Mouse (Mus musculus): ENCODE measurements around the gene Ublcp1. TPM values are rescaled to one million over a fixed set of nuclear protein-coding genes. Genes with fewer than 3 reads are reported as not detected.
"Not testable (repeated sequence)": the region's sequence is repeated elsewhere in the genome, so short reads cannot be mapped to it uniquely, and the experiment has no call there.

Ublcp1 gene
- polyA plus RNA-seq, 1 experiment from 2014 or later, result 78.4 TPM

DNA sequence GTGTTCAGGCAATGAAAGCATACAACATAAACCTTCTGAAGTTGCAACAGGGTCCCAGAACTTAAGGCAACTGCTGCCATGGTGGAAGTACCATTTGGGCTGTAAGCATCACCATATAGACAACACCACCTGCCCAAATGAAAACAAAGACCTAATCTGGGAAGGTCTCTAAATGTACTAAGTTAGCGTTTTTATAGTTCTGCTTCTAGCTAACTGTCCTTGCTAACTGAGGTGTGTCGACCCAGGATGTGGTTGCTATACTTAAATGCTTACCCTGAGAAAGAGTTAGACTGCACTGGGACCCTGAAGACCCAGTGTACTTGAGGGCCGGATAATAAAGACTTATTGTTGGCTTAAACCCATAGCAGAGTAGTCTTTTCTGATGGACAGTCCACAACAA, 5.2 kb upstream of the Ublcp1 start:
- Histone ChIP-seq H3K36me3 (ENCODE audit: control insufficient read depth, insufficient read depth, low read length) (no peaks in the 10 kb centered on the region), H3K27ac (ENCODE audit: low read depth, low read length) (no peak overlapping the region), H3K9me3 (ENCODE audit: control insufficient read depth, low read length) (no peaks in the 10 kb centered on the region), H3K9ac (ENCODE audit: low read depth, low read length) (no peak overlapping the region), H3K4me3 (ENCODE audit: low read length) (no peak overlapping the region), H3K4me1 (ENCODE audit: control insufficient read depth, insufficient read depth, low read length) (peaks cover 3% of the 10 kb centered on the region; the same call in 1 of the 2 replicates), H3K4me2 (replicated peaks; ENCODE audit: low read depth, low read length) (no peak overlapping the region), H3K27me3 (ENCODE audit: control insufficient read depth, insufficient read depth, low read length) (no peaks in the 10 kb centered on the region)
- ATAC-seq (ENCODE audit: low FRiP score, low TSS enrichment), result no peak
- 63% methylated on average over 3 of the region's 3 CpGs for WGBS

DNA sequence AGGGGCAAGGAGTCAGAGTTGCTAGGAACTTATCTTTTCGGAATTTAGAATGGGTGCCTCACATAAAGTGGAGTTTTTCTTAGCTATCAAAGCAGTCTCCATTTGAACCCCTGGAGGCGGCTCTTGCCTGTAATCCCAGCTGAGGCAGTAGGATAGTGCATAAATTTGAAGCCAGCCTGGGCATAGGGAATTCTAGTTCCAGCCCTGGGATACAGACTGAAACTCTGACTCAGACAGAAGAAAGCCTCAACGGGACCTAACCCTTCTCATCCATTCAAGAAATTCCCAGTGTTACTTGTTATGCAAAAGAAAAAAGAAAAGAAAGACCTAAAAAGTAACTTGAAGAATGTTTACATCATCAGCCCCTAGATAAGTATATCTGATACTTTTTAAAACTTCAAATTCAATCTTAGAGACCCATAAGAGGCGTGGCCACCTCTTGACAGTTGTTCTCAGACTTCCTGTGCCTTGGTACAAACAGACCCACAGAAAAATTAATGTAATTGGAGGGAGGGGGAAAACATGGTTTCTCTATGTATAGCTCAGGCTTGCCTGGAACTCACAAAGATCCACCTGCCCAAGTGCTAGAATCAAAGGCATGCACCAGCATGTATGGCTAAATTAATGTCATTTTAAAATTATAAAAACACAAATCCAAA, 1.2 kb upstream of the Ublcp1 start:
- H3K27me3 ChIP-seq (ENCODE audit: control insufficient read depth, insufficient read depth, low read length), result no peaks in the 10 kb centered on the region
- 16% methylated on average over 4 of the region's 4 CpGs for WGBS

DNA sequence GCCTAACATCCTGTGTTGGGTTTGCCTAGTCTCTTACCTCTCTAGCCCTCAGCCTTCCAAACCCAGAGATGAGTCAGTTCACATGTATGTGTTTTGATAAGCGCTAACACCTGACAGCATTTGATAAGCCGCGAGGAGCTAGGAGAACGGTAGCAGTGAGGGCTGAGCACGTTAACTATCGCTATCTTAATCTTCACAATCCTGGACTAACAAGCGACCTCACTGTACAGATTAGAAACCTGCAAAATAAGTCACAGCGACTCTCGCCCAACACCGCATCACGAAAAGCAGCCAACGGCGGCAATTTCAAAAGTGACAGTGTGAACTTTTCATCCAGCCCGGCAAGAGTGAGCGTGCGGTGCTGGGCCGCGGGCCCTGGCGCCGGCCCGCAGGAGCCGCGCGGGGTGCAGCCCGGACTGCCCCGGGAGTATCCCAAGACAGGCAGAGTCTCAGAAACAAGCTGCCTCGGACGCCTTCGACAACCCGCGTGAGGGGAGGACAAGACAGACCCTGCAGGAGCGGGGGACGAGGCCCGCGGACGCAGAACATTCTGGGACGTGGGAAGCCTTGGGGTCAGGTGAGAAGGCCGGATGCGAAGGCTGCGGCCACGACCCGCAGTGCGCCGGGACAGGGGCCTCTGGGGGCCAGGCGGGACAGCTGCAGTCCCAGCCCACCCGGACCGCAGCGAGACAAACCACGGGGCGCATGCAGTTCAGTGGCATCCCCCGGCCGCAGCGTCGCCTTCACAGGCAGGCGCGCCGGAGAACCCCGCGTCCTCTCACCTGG, 459 bp downstream of the Ublcp1 start:
- Histone ChIP-seq H3K27ac (ENCODE audit: low read depth, low read length) (peak overlapping the region; percentile 84), H3K4me2 (replicated peaks; ENCODE audit: low read depth, low read length) (peak overlapping the region; percentile 58), H3K9ac (ENCODE audit: low read depth, low read length) (peak overlapping the region; percentile 93), H3K27me3 (ENCODE audit: control insufficient read depth, insufficient read depth, low read length) (no peaks in the 10 kb centered on the region), H3K4me1 (ENCODE audit: control insufficient read depth, insufficient read depth, low read length) (peaks cover 13% of the 10 kb centered on the region; the same call in 1 of the 2 replicates), H3K36me3 (ENCODE audit: control insufficient read depth, insufficient read depth, low read length) (peaks cover 4% of the 10 kb centered on the region; the same call in 1 of the 2 replicates), H3K9me3 (ENCODE audit: control insufficient read depth, low read length) (no peaks in the 10 kb centered on the region), H3K4me3 (ENCODE audit: low read length) (peak overlapping the region; percentile 92)
- under 1% methylated on average over 53 of the region's 59 CpGs for WGBS
- peak; percentile 82 for ATAC-seq (ENCODE audit: low FRiP score, low TSS enrichment)

More for the DNA sequence above, 1.2 kb upstream of the Ublcp1 start:
- H3K9me3 ChIP-seq (ENCODE audit: control insufficient read depth, low read length), result no peaks in the 10 kb centered on the region
- H3K4me2 ChIP-seq (replicated peaks; ENCODE audit: low read depth, low read length), result peak overlapping the region; percentile 58
- H3K27ac ChIP-seq (ENCODE audit: low read depth, low read length), result peak overlapping the region; percentile 84; the same call in 1 of the 2 replicates
- H3K9ac ChIP-seq (ENCODE audit: low read depth, low read length), result peak overlapping the region; percentile 93; the same call in 1 of the 2 replicates
- peak overlapping the region; percentile 92 for H3K4me3 ChIP-seq (ENCODE audit: low read length)
- H3K4me1 ChIP-seq (ENCODE audit: control insufficient read depth, insufficient read depth, low read length), result peaks cover 13% of the 10 kb centered on the region; the same call in 1 of the 2 replicates
- no peak for ATAC-seq (ENCODE audit: low FRiP score, low TSS enrichment)
- no peaks in the 10 kb centered on the region for H3K36me3 ChIP-seq (ENCODE audit: control insufficient read depth, insufficient read depth, low read length)

DNA sequence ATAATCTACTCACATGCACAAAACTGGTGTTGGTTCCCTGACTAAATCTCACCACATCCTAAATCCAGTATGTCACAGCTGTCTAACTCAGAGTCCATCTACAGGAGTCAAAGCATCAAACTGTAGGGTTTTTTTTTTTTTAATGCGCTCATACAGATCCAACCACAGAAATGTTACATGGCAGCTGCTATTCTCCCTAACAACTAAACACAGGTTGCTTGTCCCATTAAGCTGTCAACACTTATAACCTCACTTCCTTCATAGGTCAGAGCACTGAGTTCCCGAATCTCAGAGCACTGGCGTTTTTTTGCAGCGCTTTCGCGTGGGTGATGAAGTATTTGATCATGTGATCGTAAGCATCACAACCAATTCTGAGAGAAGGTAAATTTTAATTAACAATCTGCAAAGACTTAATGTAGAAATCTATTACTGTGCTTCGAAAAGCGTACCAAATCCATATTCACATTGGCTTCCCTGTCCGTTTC, 1.9 kb downstream of the Ublcp1 start:
- WGBS, result 69% methylated on average over 10 of the region's 10 CpGs

GRCm38 (mm10) chr11:44466949-44467442, 3.3 kb downstream of the Ublcp1 start:
- H3K9me3 ChIP-seq (ENCODE audit: control insufficient read depth, low read length), result no peaks in the 10 kb centered on the region
- H3K27me3 ChIP-seq (ENCODE audit: control insufficient read depth, insufficient read depth, low read length), result no peaks in the 10 kb centered on the region
- no peak for ATAC-seq (ENCODE audit: low FRiP score, low TSS enrichment)
- H3K4me1 ChIP-seq (ENCODE audit: control insufficient read depth, insufficient read depth, low read length), result peaks cover 13% of the 10 kb centered on the region; the same call in 1 of the 2 replicates
- H3K4me2 ChIP-seq (replicated peaks; ENCODE audit: low read depth, low read length), result no peak overlapping the region
- H3K4me3 ChIP-seq (ENCODE audit: low read length), result no peak overlapping the region
- no peak overlapping the region for H3K27ac ChIP-seq (ENCODE audit: low read depth, low read length)
- 91% methylated on average over 6 of the region's 6 CpGs for WGBS
- no peak overlapping the region for H3K9ac ChIP-seq (ENCODE audit: low read depth, low read length)
- H3K36me3 ChIP-seq (ENCODE audit: control insufficient read depth, insufficient read depth, low read length), result peaks cover 9% of the 10 kb centered on the region; the same call in 1 of the 2 replicates

More for the DNA sequence above, 1.9 kb downstream of the Ublcp1 start:
- no peak overlapping the region for H3K27ac ChIP-seq (ENCODE audit: low read depth, low read length)
- H3K4me3 ChIP-seq (ENCODE audit: low read length), result no peak overlapping the region
- no peaks in the 10 kb centered on the region for H3K27me3 ChIP-seq (ENCODE audit: control insufficient read depth, insufficient read depth, low read length)
- peaks cover 13% of the 10 kb centered on the region; the same call in 1 of the 2 replicates for H3K4me1 ChIP-seq (ENCODE audit: control insufficient read depth, insufficient read depth, low read length)
- H3K4me2 ChIP-seq (replicated peaks; ENCODE audit: low read depth, low read length), result no peak overlapping the region
- no peaks in the 10 kb centered on the region for H3K9me3 ChIP-seq (ENCODE audit: control insufficient read depth, low read length)
- ATAC-seq (ENCODE audit: low FRiP score, low TSS enrichment), result no peak
- peaks cover 9% of the 10 kb centered on the region; the same call in 1 of the 2 replicates for H3K36me3 ChIP-seq (ENCODE audit: control insufficient read depth, insufficient read depth, low read length)
- H3K9ac ChIP-seq (ENCODE audit: low read depth, low read length), result no peak overlapping the region

DNA sequence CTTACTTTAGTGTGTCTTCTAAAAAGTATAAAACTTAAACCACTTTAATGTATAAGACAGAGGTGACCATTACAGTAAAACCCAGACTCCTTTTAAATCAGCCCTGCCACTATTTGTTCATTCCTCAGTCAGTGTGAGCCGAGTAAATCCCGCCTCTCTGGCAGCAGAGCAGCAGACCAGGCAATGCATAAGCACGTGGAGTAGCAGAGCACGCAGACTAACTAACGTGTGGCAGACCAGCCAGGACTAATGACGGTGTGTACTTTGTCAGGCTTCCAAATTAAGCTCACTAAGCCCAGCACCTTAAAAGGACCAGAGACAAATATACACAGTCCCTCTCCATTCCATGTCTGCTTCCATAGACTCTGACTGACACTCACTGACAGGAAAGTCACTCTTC, 8.8 kb downstream of the Ublcp1 start:
- no peak overlapping the region for H3K4me2 ChIP-seq (replicated peaks; ENCODE audit: low read depth, low read length)

GRCm38 (mm10) chr11:44453423-44453822, 16.9 kb downstream of the Ublcp1 start:
- peak; percentile 69; the same call in 1 of the 2 replicates for ATAC-seq (ENCODE audit: low FRiP score, low TSS enrichment)
- no peak overlapping the region for H3K27ac ChIP-seq (ENCODE audit: low read depth, low read length)
- no peaks in the 10 kb centered on the region for H3K27me3 ChIP-seq (ENCODE audit: control insufficient read depth, insufficient read depth, low read length)
- no peak overlapping the region for H3K4me3 ChIP-seq (ENCODE audit: low read length)
- peaks cover 27% of the 10 kb centered on the region for H3K36me3 ChIP-seq (ENCODE audit: control insufficient read depth, insufficient read depth, low read length)
- H3K9ac ChIP-seq (ENCODE audit: low read depth, low read length), result no peak overlapping the region
- H3K9me3 ChIP-seq (ENCODE audit: control insufficient read depth, low read length), result no peaks in the 10 kb centered on the region
- WGBS, result 63% methylated on average over 2 of the region's 2 CpGs
- H3K4me2 ChIP-seq (replicated peaks; ENCODE audit: low read depth, low read length), result no peak overlapping the region
- H3K4me1 ChIP-seq (ENCODE audit: control insufficient read depth, insufficient read depth, low read length), result no peaks in the 10 kb centered on the region

More for the DNA sequence above, 8.8 kb downstream of the Ublcp1 start:
- H3K9me3 ChIP-seq (ENCODE audit: control insufficient read depth, low read length), result no peaks in the 10 kb centered on the region
- H3K9ac ChIP-seq (ENCODE audit: low read depth, low read length), result no peak overlapping the region
- H3K36me3 ChIP-seq (ENCODE audit: control insufficient read depth, insufficient read depth, low read length), result peaks cover 48% of the 10 kb centered on the region
- no peak for ATAC-seq (ENCODE audit: low FRiP score, low TSS enrichment)
- WGBS, result 78% methylated on average over 6 of the region's 6 CpGs
- H3K4me3 ChIP-seq (ENCODE audit: low read length), result no peak overlapping the region
- H3K27ac ChIP-seq (ENCODE audit: low read depth, low read length), result no peak overlapping the region
- H3K4me1 ChIP-seq (ENCODE audit: control insufficient read depth, insufficient read depth, low read length), result no peaks in the 10 kb centered on the region
- H3K27me3 ChIP-seq (ENCODE audit: control insufficient read depth, insufficient read depth, low read length), result no peaks in the 10 kb centered on the region

DNA sequence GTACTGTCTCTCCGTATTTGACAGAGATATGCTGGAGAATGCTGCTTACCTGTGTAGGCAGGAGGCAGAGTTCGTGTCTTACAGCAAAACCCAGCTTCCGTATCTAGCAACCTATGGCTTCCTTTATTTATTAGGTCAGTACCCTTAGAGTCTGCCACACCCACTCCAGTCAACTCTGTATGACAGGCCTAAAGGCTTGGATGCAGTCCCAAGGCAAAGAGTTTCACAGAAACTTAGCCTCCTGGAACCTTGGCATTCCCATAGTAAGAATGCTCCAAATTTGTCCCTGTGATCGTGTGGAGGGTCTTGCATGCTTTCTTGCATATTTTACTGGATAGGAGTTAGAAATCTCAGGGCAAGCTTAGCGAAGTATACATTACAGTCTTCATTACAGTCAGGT, 18.3 kb downstream of the Ublcp1 start:
- ATAC-seq (ENCODE audit: low FRiP score, low TSS enrichment); H3K27ac ChIP-seq (ENCODE audit: low read depth, low read length); H3K4me1 ChIP-seq (ENCODE audit: control insufficient read depth, insufficient read depth, low read length); H3K9me3 ChIP-seq (ENCODE audit: control insufficient read depth, low read length); H3K9ac ChIP-seq (ENCODE audit: low read depth, low read length); H3K4me3 ChIP-seq (ENCODE audit: low read length); H3K27me3 ChIP-seq (ENCODE audit: control insufficient read depth, insufficient read depth, low read length); H3K4me2 ChIP-seq (replicated peaks; ENCODE audit: low read depth, low read length): not testable (repeated sequence)
- WGBS, result 90% methylated on average over 5 of the region's 5 CpGs
- peaks cover 15% of the 10 kb centered on the region for H3K36me3 ChIP-seq (ENCODE audit: control insufficient read depth, insufficient read depth, low read length)
